In the genomic region with DNA sequence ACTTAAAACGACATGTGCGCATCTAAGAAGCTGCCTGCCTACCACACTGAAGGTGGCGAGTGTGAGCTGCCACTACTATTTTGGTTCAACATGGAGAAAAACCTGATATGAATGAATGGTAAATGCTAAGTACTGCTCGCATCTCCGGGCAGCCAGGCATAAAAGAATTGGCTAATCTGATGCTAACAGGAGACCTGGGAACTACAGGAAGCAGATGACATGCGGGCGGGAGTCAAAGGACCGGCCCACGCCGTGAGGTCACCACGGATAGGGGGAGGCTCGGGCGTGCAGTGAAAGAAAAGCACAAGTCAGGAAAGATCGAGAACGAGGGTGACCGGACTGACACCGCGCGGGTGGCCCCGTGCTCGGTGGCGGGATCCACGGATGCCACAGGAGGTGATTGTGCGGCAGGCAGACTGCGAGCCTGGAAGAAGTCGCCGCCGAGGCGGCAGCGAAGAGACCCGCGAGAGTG, we compare ENCODE assay signal across 8 mouse cellular contexts. TPM values are rescaled to one million over a fixed set of nuclear protein-coding genes. Genes with fewer than 3 reads are reported as not detected.
DNase-seq lines count a peak whose midpoint lies in the region; ATAC-seq and TF ChIP-seq lines count a peak whose summit lies in the region.

No protein-coding gene starts in this region.

- WGBS in heart, embryonic 14.5 days, result under 1% methylated on average over 32 of the region's 32 CpGs
- WGBS in kidney, postnatal 0 days, result 1% methylated on average over 31 of the region's 32 CpGs
- WGBS in liver, embryonic 15.5 days (ENCODE audit: insufficient replicate concordance), result under 1% methylated on average over 32 of the region's 32 CpGs
- under 1% methylated on average over 32 of the region's 32 CpGs for WGBS in stomach, postnatal 0 days

- no peak overlapping the region for H3K27ac ChIP-seq in CH12.LX (ENCODE audit: insufficient read depth, low read depth)
- H3K27ac ChIP-seq in heart, embryonic 14.5 days (replicated peaks in 1 of 2; ENCODE audit: control insufficient read depth in 1 of 2, insufficient read depth in 1 of 2, low read depth in 2 of 2, low read length in 2 of 2), result peak overlapping the region in 1 of 2 experiments; percentile 46; a peak in 2 of 4 replicates
- no peak overlapping the region for H3K27ac ChIP-seq in kidney, postnatal 0 days
- H3K27ac ChIP-seq in liver, embryonic 15.5 days (replicated peaks), result peak overlapping the region; percentile 69
- H3K27ac ChIP-seq in stomach, postnatal 0 days (replicated peaks), result peak overlapping the region; percentile 63; the same call in 1 of the 2 replicates

- in situ Hi-C loops in CH12.LX (cut with MboI; ENCODE audit: low pct_ligation_motif_present, low pct_unique_long_range_greater_than_20kb, low sequenced_read_pairs), result no loop called here

- H3K9me3 ChIP-seq in CH12.LX (replicated peaks; ENCODE audit: low read length), result no peaks in the 10 kb centered on the region
- H3K9me3 ChIP-seq in erythroblast, embryonic 14.5 days (ENCODE audit: control insufficient read depth, low read length), result no peaks in the 10 kb centered on the region
- no peaks in the 10 kb centered on the region for H3K9me3 ChIP-seq in heart, embryonic 14.5 days (ENCODE audit: control insufficient read depth, low read length)
- H3K9me3 ChIP-seq in kidney, postnatal 0 days (replicated peaks; ENCODE audit: low read length), result no peaks in the 10 kb centered on the region
- no peaks in the 10 kb centered on the region for H3K9me3 ChIP-seq in liver, embryonic 15.5 days (replicated peaks)
- H3K9me3 ChIP-seq in stomach, postnatal 0 days (ENCODE audit: control insufficient read depth, low read length), result no peaks in the 10 kb centered on the region

- dilution Hi-C loops in CH12.LX (cut with MboI; ENCODE audit: extremely low pct_ligation_motif_present, extremely low pct_unique_long_range_greater_than_20kb, low sequenced_read_pairs), result no loop called here

- H3K4me3 ChIP-seq in CH12.LX (replicated peaks in 1 of 3; ENCODE audit: low read depth in 2 of 3, low read length in 2 of 3, poor library complexity in 1 of 3), result peak overlapping the region; percentile 94 to 100 (median 100)
- H3K4me3 ChIP-seq in erythroblast, embryonic 14.5 days (replicated peaks), result peak overlapping the region; percentile 90
- peak overlapping the region; percentile 60 to 85 for H3K4me3 ChIP-seq in heart, embryonic 14.5 days (ENCODE audit: control insufficient read depth in 1 of 2, insufficient read depth in 1 of 2, low read depth in 1 of 2, low read length in 2 of 2)
- H3K4me3 ChIP-seq in kidney, postnatal 0 days (replicated peaks; ENCODE audit: low read depth, low read length), result peak overlapping the region; percentile 56
- H3K4me3 ChIP-seq in liver, embryonic 15.5 days (replicated peaks), result peak overlapping the region; percentile 89
- H3K4me3 ChIP-seq in stomach, postnatal 0 days (ENCODE audit: low read depth, low read length), result peak overlapping the region; percentile 90

- DNase-seq in CH12.LX (ENCODE audit: extremely low read depth), result peak; percentile 56
- peak; percentile 45 for DNase-seq in brain, embryonic 14.5 days (ENCODE audit: low read depth)
- peak; percentile 61 for DNase-seq in kidney, postnatal 0 days (ENCODE audit: low spot score)
- DNase-seq in neural tube, embryonic 10.5 days (ENCODE audit: extremely low spot score, low spot score), result peak; percentile 56
- DNase-seq in stomach, postnatal 0 days (ENCODE audit: low spot score), result peak; percentile 75

- no peak for ATAC-seq in heart, embryonic 14.5 days (ENCODE audit: insufficient number of reproducible peaks, insufficient read depth, low FRiP score, low read depth)
- peak; percentile 87 for ATAC-seq in kidney, postnatal 0 days (replicated peaks; ENCODE audit: low FRiP score, low read depth)
- ATAC-seq in liver, embryonic 15.5 days (ENCODE audit: insufficient read depth), result peak; percentile 82
- ATAC-seq in stomach, postnatal 0 days (ENCODE audit: low FRiP score, low TSS enrichment), result peak; percentile 77

- H3K79me2 ChIP-seq in CH12.LX (replicated peaks; ENCODE audit: control insufficient read depth, extremely low read depth, insufficient read depth, poor library complexity, severe bottlenecking), result peaks cover 14% of the 10 kb centered on the region; the same call in 1 of the 2 replicates

- peaks cover 7 to 24% of the 10 kb centered on the region in 2 experiments for H3K4me1 ChIP-seq in CH12.LX (ENCODE audit: control insufficient read depth in 1 of 2, insufficient read depth in 2 of 2)
- H3K4me1 ChIP-seq in erythroblast, embryonic 14.5 days (ENCODE audit: control insufficient read depth), result peaks cover 28% of the 10 kb centered on the region
- H3K4me1 ChIP-seq in heart, embryonic 14.5 days (ENCODE audit: control insufficient read depth in 2 of 2, insufficient read depth in 2 of 2, low read length in 2 of 2), result peaks cover 2 to 9% of the 10 kb centered on the region in 2 experiments; a peak in 2 of 4 replicates
- H3K4me1 ChIP-seq in kidney, postnatal 0 days (replicated peaks; ENCODE audit: insufficient read depth, low read length), result 0 out of 2 replicates have a peak, but pooled peaks cover 6% of the 10 kb centered on the region
- H3K4me1 ChIP-seq in liver, embryonic 15.5 days (replicated peaks), result peaks cover 23% of the 10 kb centered on the region
- H3K4me1 ChIP-seq in stomach, postnatal 0 days (replicated peaks; ENCODE audit: control insufficient read depth, insufficient read depth), result 0 out of 2 replicates have a peak, but pooled peaks cover 2% of the 10 kb centered on the region

- H3K36me3 ChIP-seq in CH12.LX (replicated peaks in 1 of 2; ENCODE audit: control insufficient read depth in 1 of 2, insufficient read depth in 1 of 2, low read length in 1 of 2), result peaks cover 7 to 30% of the 10 kb centered on the region in 2 experiments
- peaks cover 7% of the 10 kb centered on the region for H3K36me3 ChIP-seq in erythroblast, embryonic 14.5 days (ENCODE audit: control insufficient read depth)
- H3K36me3 ChIP-seq in heart, embryonic 14.5 days (ENCODE audit: control insufficient read depth, insufficient read depth, low read length), result no peaks in the 10 kb centered on the region
- no peaks in the 10 kb centered on the region for H3K36me3 ChIP-seq in kidney, postnatal 0 days (ENCODE audit: insufficient read depth, low read length)
- 0 out of 2 replicates have a peak, but pooled peaks cover 4% of the 10 kb centered on the region for H3K36me3 ChIP-seq in liver, embryonic 15.5 days (replicated peaks)
- H3K36me3 ChIP-seq in stomach, postnatal 0 days (ENCODE audit: control insufficient read depth, insufficient read depth, low read length), result no peaks in the 10 kb centered on the region

- no peak for TF ChIP-seq POLR2A in CH12.LX (IDR thresholded peaks at IDR 0.05; ENCODE audit: low read depth, low read length)
- TF ChIP-seq POLR2A in brain, embryonic 14.5 days (IDR thresholded peaks at IDR 0.05; ENCODE audit: borderline replicate concordance, extremely low read depth, insufficient read depth, insufficient read length, poor library complexity, severe bottlenecking), result no peak

- H3K9ac ChIP-seq in CH12.LX (ENCODE audit: insufficient read depth, low read depth), result peak overlapping the region; percentile 95
- peak overlapping the region; percentile 84 for H3K9ac ChIP-seq in heart, embryonic 14.5 days (ENCODE audit: low read length)
- H3K9ac ChIP-seq in kidney, postnatal 0 days (ENCODE audit: low read depth, low read length), result peak overlapping the region; percentile 65
- peak overlapping the region; percentile 81 for H3K9ac ChIP-seq in liver, embryonic 15.5 days
- H3K9ac ChIP-seq in stomach, postnatal 0 days (ENCODE audit: low read length), result peak overlapping the region; percentile 81

- peak in 1 of 2 experiments; percentile 39; a peak in 2 of 4 replicates for TF ChIP-seq CTCF in CH12.LX (conservative IDR thresholded peaks at IDR 0.05 in 1 of 2, IDR thresholded peaks at IDR 0.05 in 1 of 2; ENCODE audit: low read depth in 2 of 2, low read length in 2 of 2)
- TF ChIP-seq CTCF in brain, embryonic 14.5 days (IDR thresholded peaks at IDR 0.05; ENCODE audit: borderline replicate concordance, extremely low read depth, insufficient read depth, insufficient read length), result no peak
- peak; percentile 50 for TF ChIP-seq CTCF in kidney, postnatal 0 days (IDR thresholded peaks at IDR 0.05; ENCODE audit: low read depth)
- TF ChIP-seq CTCF in stomach, postnatal 0 days (IDR thresholded peaks at IDR 0.05; ENCODE audit: low read depth), result peak; percentile 46; the same call in 1 of the 2 replicates

- peak overlapping the region; percentile 96 for H3K4me2 ChIP-seq in CH12.LX (ENCODE audit: insufficient read depth, low read depth, poor library complexity, severe bottlenecking)
- H3K4me2 ChIP-seq in heart, embryonic 14.5 days (ENCODE audit: low read length), result peak overlapping the region; percentile 91
- peak overlapping the region; percentile 90 for H3K4me2 ChIP-seq in kidney, postnatal 0 days (ENCODE audit: low read length)
- H3K4me2 ChIP-seq in liver, embryonic 15.5 days, result peak overlapping the region; percentile 91
- peak overlapping the region; percentile 93 for H3K4me2 ChIP-seq in stomach, postnatal 0 days (replicated peaks; ENCODE audit: low read depth)

- no peak; the same call in none of the 2 replicates for TF ChIP-seq RAD21 in CH12.LX (IDR thresholded peaks at IDR 0.05; ENCODE audit: low read depth, low read length)

- no peak for TF ChIP-seq EP300 in CH12.LX (IDR thresholded peaks at IDR 0.05; ENCODE audit: low read length)
- no peak for TF ChIP-seq EP300 in stomach, postnatal 0 days (optimal IDR thresholded peaks at IDR 0.05)

- no peaks in the 10 kb centered on the region for H3K27me3 ChIP-seq in CH12.LX (replicated peaks)
- no peaks in the 10 kb centered on the region for H3K27me3 ChIP-seq in erythroblast, embryonic 14.5 days (ENCODE audit: control insufficient read depth)
- H3K27me3 ChIP-seq in heart, embryonic 14.5 days (ENCODE audit: control insufficient read depth, insufficient read depth, low read length), result no peaks in the 10 kb centered on the region
- H3K27me3 ChIP-seq in kidney, postnatal 0 days (ENCODE audit: insufficient read depth, low read length), result no peaks in the 10 kb centered on the region
- no peaks in the 10 kb centered on the region for H3K27me3 ChIP-seq in liver, embryonic 15.5 days
- no peaks in the 10 kb centered on the region for H3K27me3 ChIP-seq in stomach, postnatal 0 days (ENCODE audit: control insufficient read depth, insufficient read depth, low read length)

RNA-seq across cellular contexts. Expression of a gene that starts 0.6 kb away (rescaled TPM):
- total RNA-seq in CH12.LX (2012; rRNA removed) (26.6 and 30.4 TPM in 2 replicates), CH12.LX (2014; rRNA removed) (32.3 and 32.9 TPM in 2 replicates)
- polyA plus RNA-seq in CH12.LX (2012; ENCODE audit: insufficient read length, low read depth), result 30.2 and 32.3 TPM in 2 replicates
- polyA plus RNA-seq in brain, embryonic 14.5 days (2012; rRNA removed), result 6.0 and 8.7 TPM in 2 replicates
- 0.82 and 1.0 TPM in 2 replicates for polyA plus RNA-seq in erythroblast, embryonic 14.5 days (2012)
- 8.5 TPM in 2 replicates for polyA plus RNA-seq in heart, embryonic 14.5 days (2014; fragmentation: Nextera tagmentation; extraction: Ambion mirVana)
- 11.8 and 12.8 TPM in 2 replicates for polyA plus RNA-seq in kidney, postnatal 0 days (2015; fragmentation: Nextera tagmentation; extraction: Ambion mirVana)
- 8.7 and 10.0 TPM in 2 replicates for polyA plus RNA-seq in liver, embryonic 15.5 days (2015; fragmentation: Nextera tagmentation; extraction: Ambion mirVana)
- 7.1 and 7.7 TPM in 2 replicates for polyA plus RNA-seq in stomach, postnatal 0 days (2015; fragmentation: Nextera tagmentation; extraction: Ambion mirVana)

RNA-seq across cellular contexts. Expression of a gene that starts 34.1 kb away (rescaled TPM):
- 0.08 TPM in 1 of 2 replicates, not detected in the other for total RNA-seq in CH12.LX (2012; rRNA removed)
- 0.03 TPM in 1 of 2 replicates, not detected in the other for total RNA-seq in CH12.LX (2014; rRNA removed)
- not detected in 2 replicates for polyA plus RNA-seq in CH12.LX (2012; ENCODE audit: insufficient read length, low read depth)
- 1.8 and 3.2 TPM in 2 replicates for polyA plus RNA-seq in brain, embryonic 14.5 days (2012; rRNA removed)
- polyA plus RNA-seq in erythroblast, embryonic 14.5 days (2012), result not detected in 2 replicates
- 3.4 and 4.2 TPM in 2 replicates for polyA plus RNA-seq in heart, embryonic 14.5 days (2014; fragmentation: Nextera tagmentation; extraction: Ambion mirVana)
- 7.9 and 9.9 TPM in 2 replicates for polyA plus RNA-seq in kidney, postnatal 0 days (2015; fragmentation: Nextera tagmentation; extraction: Ambion mirVana)
- 0.06 and 0.14 TPM in 2 replicates for polyA plus RNA-seq in liver, embryonic 15.5 days (2015; fragmentation: Nextera tagmentation; extraction: Ambion mirVana)
- 0.89 and 0.90 TPM in 2 replicates for polyA plus RNA-seq in stomach, postnatal 0 days (2015; fragmentation: Nextera tagmentation; extraction: Ambion mirVana)

Comparison
In these comparisons a context has a peak if more than half of its experiments do, and no peak if none do; other contexts are left out.
1. H3K27ac ChIP-seq: peak in liver, embryonic 15.5 days (single experiment) and stomach, postnatal 0 days (single experiment); none in CH12.LX (single experiment) and kidney, postnatal 0 days (single experiment).
2. Peak in every context shown above with its lines, with median percentiles within 50 percentile points of each other: DNase-seq, H3K4me2 ChIP-seq, H3K4me3 ChIP-seq and H3K9ac ChIP-seq.